Mouse (Mus musculus): ENCODE results near the gene App. TPM values are rescaled to one million over a fixed set of nuclear protein-coding genes. Genes with fewer than 3 reads are reported as not detected.

Gene App
- polyA plus RNA-seq, 1 experiment: 8.9 TPM

DNA sequence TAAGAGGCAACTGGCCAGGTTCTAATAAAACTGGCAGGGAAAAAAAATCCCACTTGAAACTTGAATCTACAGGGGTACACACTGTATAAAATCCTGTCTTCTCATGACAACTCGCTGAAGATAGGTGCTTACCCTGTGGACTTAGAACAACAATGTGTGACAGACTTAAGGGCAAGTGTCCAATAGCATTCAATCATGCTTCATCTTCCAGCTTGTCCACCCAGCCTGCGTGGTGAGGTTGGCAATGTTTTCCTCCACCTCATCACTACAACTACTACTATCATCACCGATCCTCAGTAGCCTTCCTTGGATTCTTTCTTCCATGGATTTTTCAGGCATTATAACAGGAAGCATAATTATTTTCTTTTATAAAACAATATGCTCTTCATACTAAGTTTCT is 29.7 kb downstream of the App start:
- TF ChIP-seq FLI1 (IDR thresholded peaks at IDR 0.05; ENCODE audit: low read length): no peak
- TF ChIP-seq GATA1 (IDR thresholded peaks at IDR 0.05; ENCODE audit: borderline replicate concordance, low read length): no peak
- Histone ChIP-seq H3K36me3 (replicated peaks; ENCODE audit: low read length) (no peaks in the 10 kb centered on the region), H3K9me3 (peaks cover 8% of the 10 kb centered on the region; the same call in 1 of the 2 replicates), H3K4me3 (replicated peaks) (no peak overlapping the region), H3K4me1 (no peaks in the 10 kb centered on the region), H3K27me3 (replicated peaks) (no peaks in the 10 kb centered on the region)

GRCm38 (mm10) chr16:85143188-85143587 is 30.4 kb downstream of the App start:
- Histone ChIP-seq H3K36me3 (replicated peaks; ENCODE audit: low read length) (no peaks in the 10 kb centered on the region), H3K9me3 (peaks cover 8% of the 10 kb centered on the region; the same call in 1 of the 2 replicates), H3K27me3 (replicated peaks) (no peaks in the 10 kb centered on the region), H3K4me3 (replicated peaks) (no peak overlapping the region), H3K4me1 (no peaks in the 10 kb centered on the region)
- TF ChIP-seq GATA1 (IDR thresholded peaks at IDR 0.05; ENCODE audit: borderline replicate concordance, low read length): no peak
- no peak for TF ChIP-seq FLI1 (IDR thresholded peaks at IDR 0.05; ENCODE audit: low read length)

- H3K36me3 ChIP-seq (replicated peaks; ENCODE audit: low read length): no peaks in the 10 kb centered on the region
- TF ChIP-seq GATA1 (IDR thresholded peaks at IDR 0.05; ENCODE audit: borderline replicate concordance, low read length) (no peak), FLI1 (IDR thresholded peaks at IDR 0.05; ENCODE audit: low read length) (no peak)
- no peaks in the 10 kb centered on the region for H3K4me1 ChIP-seq
- H3K9me3 ChIP-seq: peaks cover 13% of the 10 kb centered on the region; the same call in 1 of the 2 replicates
- H3K4me3 ChIP-seq (replicated peaks): no peak overlapping the region
- H3K27me3 ChIP-seq (replicated peaks): no peaks in the 10 kb centered on the region
These were observed 32.2 kb downstream of the App start for GRCm38 (mm10) chr16:85141404-85141803.

- H3K4me3 ChIP-seq (replicated peaks): no peak overlapping the region
- H3K27me3 ChIP-seq (replicated peaks): no peaks in the 10 kb centered on the region
- H3K36me3 ChIP-seq (replicated peaks; ENCODE audit: low read length): no peaks in the 10 kb centered on the region
- peaks cover 10% of the 10 kb centered on the region for H3K9me3 ChIP-seq
- no peak for TF ChIP-seq FLI1 (IDR thresholded peaks at IDR 0.05; ENCODE audit: low read length)
- no peak for TF ChIP-seq GATA1 (IDR thresholded peaks at IDR 0.05; ENCODE audit: borderline replicate concordance, low read length)
- H3K4me1 ChIP-seq: no peaks in the 10 kb centered on the region
These were observed 34.4 kb downstream of the App start for GRCm38 (mm10) chr16:85139178-85139604.

- H3K36me3 ChIP-seq (replicated peaks; ENCODE audit: low read length): no peaks in the 10 kb centered on the region
- peaks cover 19% of the 10 kb centered on the region for H3K9me3 ChIP-seq
- TF ChIP-seq GATA1 (IDR thresholded peaks at IDR 0.05; ENCODE audit: borderline replicate concordance, low read length): no peak
- no peak for TF ChIP-seq FLI1 (IDR thresholded peaks at IDR 0.05; ENCODE audit: low read length)
- no peaks in the 10 kb centered on the region for H3K27me3 ChIP-seq (replicated peaks)
- H3K4me3 ChIP-seq (replicated peaks): no peak overlapping the region
- H3K4me1 ChIP-seq: no peaks in the 10 kb centered on the region
These were observed 36.2 kb downstream of the App start for GRCm38 (mm10) chr16:85137348-85137747.

DNA sequence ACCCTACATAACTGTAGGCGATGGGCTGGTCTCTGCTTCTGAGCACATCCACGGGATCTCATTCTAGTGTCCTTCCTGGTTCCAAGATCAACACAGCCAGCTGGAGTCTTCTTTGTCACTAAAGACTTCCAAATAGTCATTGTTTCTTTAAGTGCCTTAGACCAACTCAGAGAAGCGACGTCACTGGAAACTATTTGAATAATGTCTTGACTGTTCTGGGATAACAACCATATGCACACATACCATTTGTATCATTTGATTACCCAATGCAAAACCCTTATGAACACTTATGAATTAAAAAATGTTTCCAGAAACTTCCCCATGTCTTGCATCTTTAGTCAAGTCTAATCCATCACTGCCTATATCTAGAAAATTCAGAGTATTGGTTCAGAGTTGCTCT is 37.5 kb downstream of the App start:
- H3K4me1 ChIP-seq: no peaks in the 10 kb centered on the region

DNA sequence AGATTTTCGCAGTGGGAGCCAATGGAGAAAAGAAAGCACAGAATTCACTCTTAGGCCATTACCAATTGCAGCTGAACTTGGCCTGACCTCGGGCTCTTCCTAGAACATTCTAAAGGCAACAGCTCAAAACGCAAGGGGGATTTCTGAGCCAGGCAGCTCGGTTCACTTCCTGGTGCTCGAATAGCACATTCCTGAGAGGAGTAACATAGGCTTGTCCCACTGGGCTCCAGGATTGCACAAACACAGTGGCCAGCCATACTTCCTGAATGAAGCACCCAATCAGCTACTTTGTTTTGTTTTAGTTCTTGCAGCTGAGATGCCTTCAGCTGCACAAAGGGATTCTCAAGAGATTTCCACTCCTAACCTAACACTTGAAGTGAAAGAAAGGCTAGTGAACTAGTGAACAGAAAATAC is 40.1 kb downstream of the App start:
- Histone ChIP-seq H3K4me1 (no peaks in the 10 kb centered on the region), H3K27me3 (replicated peaks) (no peaks in the 10 kb centered on the region), H3K36me3 (replicated peaks; ENCODE audit: low read length) (no peaks in the 10 kb centered on the region), H3K4me3 (replicated peaks) (no peak overlapping the region), H3K9me3 (peaks cover 37% of the 10 kb centered on the region)
- TF ChIP-seq GATA1 (IDR thresholded peaks at IDR 0.05; ENCODE audit: borderline replicate concordance, low read length) (no peak), FLI1 (IDR thresholded peaks at IDR 0.05; ENCODE audit: low read length) (no peak)

More for the DNA sequence above, 37.5 kb downstream of the App start:
- no peak for TF ChIP-seq FLI1 (IDR thresholded peaks at IDR 0.05; ENCODE audit: low read length)
- TF ChIP-seq GATA1 (IDR thresholded peaks at IDR 0.05; ENCODE audit: borderline replicate concordance, low read length): no peak
- Histone ChIP-seq H3K27me3 (replicated peaks) (no peaks in the 10 kb centered on the region), H3K9me3 (peaks cover 27% of the 10 kb centered on the region), H3K4me3 (replicated peaks) (no peak overlapping the region), H3K36me3 (replicated peaks; ENCODE audit: low read length) (no peaks in the 10 kb centered on the region)

GRCm38 (mm10) chr16:85133057-85133456 is 40.5 kb downstream of the App start:
- Histone ChIP-seq H3K4me3 (replicated peaks) (no peak overlapping the region), H3K9me3 (peaks cover 40% of the 10 kb centered on the region), H3K27me3 (replicated peaks) (no peaks in the 10 kb centered on the region), H3K36me3 (replicated peaks; ENCODE audit: low read length) (no peaks in the 10 kb centered on the region), H3K4me1 (no peaks in the 10 kb centered on the region)
- TF ChIP-seq GATA1 (IDR thresholded peaks at IDR 0.05; ENCODE audit: borderline replicate concordance, low read length) (no peak), FLI1 (IDR thresholded peaks at IDR 0.05; ENCODE audit: low read length) (no peak)

DNA sequence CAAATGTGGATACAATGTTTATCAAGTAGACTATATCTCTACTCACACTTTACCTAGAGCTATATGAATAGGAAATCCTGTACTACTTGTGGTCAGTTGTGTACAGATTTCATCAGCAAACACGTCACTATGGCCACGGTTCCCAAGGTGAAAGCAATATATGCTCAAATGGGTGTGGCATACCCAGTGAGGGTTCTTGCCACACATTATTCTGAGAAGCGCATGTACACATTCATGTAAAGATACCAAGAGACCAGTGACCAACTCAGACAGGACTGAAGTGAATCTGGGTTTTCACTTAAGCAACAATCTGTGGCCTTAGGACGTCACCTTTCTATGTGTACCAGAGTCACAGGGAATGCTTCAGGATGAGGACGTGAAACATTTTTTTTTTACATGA is 41.4 kb downstream of the App start:
- Histone ChIP-seq H3K27me3 (replicated peaks) (no peaks in the 10 kb centered on the region), H3K4me1 (no peaks in the 10 kb centered on the region), H3K36me3 (replicated peaks; ENCODE audit: low read length) (no peaks in the 10 kb centered on the region), H3K9me3 (peaks cover 42% of the 10 kb centered on the region), H3K4me3 (replicated peaks) (no peak overlapping the region)
- TF ChIP-seq FLI1 (IDR thresholded peaks at IDR 0.05; ENCODE audit: low read length): no peak
- TF ChIP-seq GATA1 (IDR thresholded peaks at IDR 0.05; ENCODE audit: borderline replicate concordance, low read length): no peak

DNA sequence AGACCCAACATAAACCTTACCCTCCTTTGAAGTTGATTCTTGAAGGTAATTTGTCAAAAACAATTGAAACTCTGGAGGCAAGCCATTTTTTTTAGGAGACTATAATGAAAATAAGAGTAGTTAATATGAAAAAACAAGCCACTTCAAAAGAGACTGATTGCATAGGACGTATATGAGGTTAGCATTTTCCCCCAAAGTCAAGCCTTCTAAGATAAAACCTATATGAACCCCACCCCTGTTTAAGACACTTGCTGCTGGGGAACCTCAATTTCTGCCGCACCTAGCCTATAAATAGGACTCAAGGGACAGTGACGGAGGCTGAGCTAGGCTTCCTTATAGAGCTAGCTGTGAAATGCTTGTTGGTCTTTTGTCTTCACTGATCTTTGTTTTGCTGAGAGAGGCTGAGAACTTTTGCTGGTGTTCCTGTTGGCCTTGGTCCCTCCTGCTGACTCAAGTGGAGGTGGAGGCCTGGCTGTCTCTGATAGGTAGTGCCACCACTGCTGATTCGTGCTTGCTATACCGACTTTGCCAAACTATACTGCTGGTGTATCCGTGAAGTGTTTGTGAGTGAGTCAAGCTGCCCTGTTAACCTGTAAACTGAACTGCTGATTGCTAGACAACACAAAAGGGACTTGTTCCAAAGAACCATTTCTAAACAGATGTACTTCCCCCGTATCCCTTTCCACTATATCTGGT is 42.6 kb downstream of the App start:
- no peaks in the 10 kb centered on the region for H3K4me1 ChIP-seq
- TF ChIP-seq GATA1 (IDR thresholded peaks at IDR 0.05; ENCODE audit: borderline replicate concordance, low read length) (no peak), FLI1 (IDR thresholded peaks at IDR 0.05; ENCODE audit: low read length) (no peak)

More for the DNA sequence above, 42.6 kb downstream of the App start:
- H3K4me3 ChIP-seq (replicated peaks): no peak overlapping the region
- peaks cover 50% of the 10 kb centered on the region for H3K9me3 ChIP-seq
- H3K36me3 ChIP-seq (replicated peaks; ENCODE audit: low read length): no peaks in the 10 kb centered on the region
- no peaks in the 10 kb centered on the region for H3K27me3 ChIP-seq (replicated peaks)

All from megakaryocyte, embryonic 14.5 days (primary cell).